Mouse (Mus musculus) heart, adult 18-20 months (tissue): Measurements from ENCODE around the gene Fbxw8. TPM values are rescaled to one million over a fixed set of nuclear protein-coding genes. Genes with fewer than 3 reads are reported as not detected.

Experiments
- DNase-seq, 2 experiments: peaks; one replicate each; pipeline ENCODE4 v3.0.0; 2021 to 2022; ENCODE audit warnings: mixed read lengths in 1 of 2
- long read RNA-seq, 2 experiments: library from polyadenylated mRNA; stranded (forward); transcript quantifications; one replicate each; pipeline ENCODE4 v2.0.0; 2021
- total RNA-seq, 2 experiments: library from RNA; stranded (reverse); gene quantifications; 2 replicates each; pipeline ENCODE4 v1.2.3; 2021

Gene Fbxw8
- 10 to 100 TPM; 38.2 to 41.2 TPM for total RNA-seq
- long read RNA-seq, experiment 1, full-length matches to known transcripts: 39 of 56 reads
- long read RNA-seq, experiment 1, partial matches to known transcripts: 15 of 56 reads
- long read RNA-seq, experiment 1, other reads (novel, unspliced or antisense): 2 of 56 reads
- long read RNA-seq, experiment 2, full-length matches to known transcripts: 16 of 28 reads
- long read RNA-seq, experiment 2, partial matches to known transcripts: 3 of 28 reads
- long read RNA-seq, experiment 2, other reads (novel, unspliced or antisense): 9 of 28 reads

DNA sequence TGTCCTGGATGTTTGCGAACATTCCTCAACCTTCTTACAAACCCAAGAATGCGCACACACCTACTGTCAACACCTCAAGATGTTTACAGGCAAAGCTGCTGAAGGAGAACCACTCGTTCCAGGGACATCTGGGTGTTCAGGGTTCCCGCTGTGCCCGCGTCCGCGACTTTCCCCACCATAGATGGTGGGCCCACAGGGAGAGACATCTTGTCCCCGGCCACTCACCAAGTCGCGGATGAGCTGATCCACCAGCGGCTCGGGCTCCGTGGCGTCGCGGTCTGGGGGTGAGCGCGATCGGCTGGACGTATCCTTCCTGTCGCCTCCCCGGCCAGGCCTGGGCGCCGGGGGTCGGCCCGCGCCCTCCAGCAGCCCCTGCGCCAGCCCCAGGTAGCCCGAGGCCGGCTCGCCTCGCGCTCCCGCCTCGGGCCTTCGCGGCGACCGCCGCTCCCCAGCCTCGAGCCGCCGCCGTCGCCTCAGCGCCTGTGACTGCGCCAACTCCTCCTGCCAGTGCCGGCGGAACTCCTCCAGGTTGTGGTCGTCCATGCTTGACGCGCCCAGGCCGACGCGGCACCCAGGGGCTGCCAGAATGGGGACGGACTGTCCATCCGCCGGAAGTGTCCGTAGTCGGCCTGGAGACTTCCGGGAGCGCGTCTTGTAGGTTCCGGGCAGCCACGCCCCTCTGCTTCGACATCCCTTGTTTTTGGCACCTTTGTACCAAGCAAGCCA is at the start of gene Fbxw8:
Gene Fbxw8 (minus strand): TSS at position 626 of the 726 bp plus-strand sequence.
- peak; percentile 89 to 93 for DNase-seq

DNA sequence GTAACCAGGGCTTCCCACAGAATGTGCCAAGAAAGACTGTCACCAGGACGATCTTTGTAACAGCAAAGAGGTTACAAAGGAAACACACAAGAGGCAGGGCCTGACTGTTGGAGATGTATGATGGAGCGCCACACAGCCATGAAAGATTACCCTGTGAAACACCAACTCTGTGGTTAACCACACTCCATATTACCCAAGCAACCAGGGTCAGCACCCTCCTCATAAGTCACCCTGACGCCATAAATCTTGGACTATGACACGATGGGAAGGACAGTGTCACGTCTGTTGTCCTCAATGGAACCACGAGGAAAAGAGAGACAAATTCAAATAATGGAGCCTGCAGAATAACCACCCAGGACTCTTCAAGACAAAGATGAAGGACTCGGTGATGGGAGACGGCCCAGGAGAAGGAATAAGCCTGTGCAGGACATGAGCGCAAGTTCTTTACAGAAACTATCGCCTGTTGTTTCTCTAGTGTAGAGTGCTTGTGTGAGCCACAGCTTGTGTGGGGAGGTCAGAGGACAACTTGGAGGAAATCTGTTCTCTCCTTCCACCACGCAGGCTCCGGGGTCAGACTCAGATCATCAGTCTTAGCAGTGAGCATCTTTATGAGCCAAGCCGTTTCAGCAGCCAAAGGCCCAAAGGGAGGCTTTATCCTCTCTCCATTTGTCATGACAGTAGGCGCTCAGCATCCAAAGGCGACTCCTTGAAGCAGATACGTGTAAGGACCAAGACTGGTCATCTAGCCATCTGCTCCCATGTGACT is 49.6 kb upstream of the Fbxw8 start:
- DNase-seq: peak in 1 of 2 experiments; percentile 8

GRCm38 (mm10) chr5:118199670-118200069 is 44.4 kb upstream of the Fbxw8 start:
- peak in 1 of 2 experiments; percentile 16 for DNase-seq

- no peak for DNase-seq
Observed at GRCm38 (mm10) chr5:118197421-118197820, 42.2 kb upstream of the Fbxw8 start.

- DNase-seq: no peak
Observed at GRCm38 (mm10) chr5:118192221-118192620, 37.0 kb upstream of the Fbxw8 start.

DNA sequence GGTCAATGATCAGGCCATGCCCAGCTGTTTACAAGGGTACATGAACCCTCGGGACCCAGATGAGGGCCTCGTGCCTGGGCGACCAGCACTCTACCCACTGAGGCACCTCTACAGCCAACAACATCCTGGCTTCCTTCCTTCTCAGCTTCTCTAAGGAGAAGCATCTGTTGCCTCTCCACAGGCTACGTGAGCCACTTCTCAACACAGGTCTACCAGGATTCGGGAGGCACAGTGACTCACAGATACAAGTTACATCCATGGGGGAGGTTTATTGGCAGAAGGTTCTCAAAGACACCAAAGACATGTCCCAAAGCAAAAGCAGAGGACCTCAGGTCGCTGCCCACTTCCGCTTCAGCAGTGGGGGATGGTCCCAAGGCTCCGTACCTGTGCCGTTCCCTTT is 35.2 kb upstream of the Fbxw8 start:
- no peak for DNase-seq

DNA sequence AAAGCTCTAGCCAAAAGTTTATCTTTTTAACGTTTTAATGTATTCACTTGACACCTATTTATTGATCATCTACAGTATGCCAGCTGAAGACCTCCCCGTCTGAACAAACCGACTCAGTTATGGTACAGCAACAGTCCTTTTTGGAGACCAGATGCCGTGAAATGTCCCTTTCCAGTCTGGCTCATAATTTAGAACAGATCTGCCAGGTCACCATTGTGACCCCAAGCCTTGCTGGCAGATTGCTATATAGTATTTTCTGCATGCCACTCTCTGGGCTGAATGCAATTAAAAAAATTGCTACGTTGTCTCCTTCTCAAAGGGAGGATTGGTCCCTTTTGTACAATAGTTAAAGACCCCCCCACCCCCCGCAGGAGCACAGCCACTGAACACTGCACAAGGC is 33.1 kb upstream of the Fbxw8 start:
- DNase-seq: no peak

- no peak for DNase-seq
Observed at GRCm38 (mm10) chr5:118186903-118187633, 31.8 kb upstream of the Fbxw8 start.

- DNase-seq: no peak
Observed at GRCm38 (mm10) chr5:118177640-118178039, 22.4 kb upstream of the Fbxw8 start.

DNA sequence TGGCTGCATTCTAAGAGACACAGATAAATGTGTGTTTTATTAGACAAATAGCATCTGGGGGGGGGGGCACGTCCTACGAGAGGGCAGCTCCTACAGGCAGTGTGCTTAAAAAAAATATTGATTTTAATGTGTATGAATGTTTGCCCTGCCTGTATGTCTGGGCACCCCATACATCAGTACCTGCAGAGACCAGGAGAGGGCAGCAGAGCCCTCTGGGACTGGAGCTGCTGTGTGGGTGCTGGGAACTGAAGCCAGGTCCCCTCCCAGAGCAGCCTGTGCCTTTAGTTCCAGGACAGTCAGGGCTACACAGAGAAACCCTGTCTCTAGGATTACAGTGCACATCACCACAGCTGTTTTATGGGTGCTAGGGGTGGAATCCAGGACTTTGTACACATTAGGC is 19.9 kb upstream of the Fbxw8 start:
- DNase-seq: no peak

DNA sequence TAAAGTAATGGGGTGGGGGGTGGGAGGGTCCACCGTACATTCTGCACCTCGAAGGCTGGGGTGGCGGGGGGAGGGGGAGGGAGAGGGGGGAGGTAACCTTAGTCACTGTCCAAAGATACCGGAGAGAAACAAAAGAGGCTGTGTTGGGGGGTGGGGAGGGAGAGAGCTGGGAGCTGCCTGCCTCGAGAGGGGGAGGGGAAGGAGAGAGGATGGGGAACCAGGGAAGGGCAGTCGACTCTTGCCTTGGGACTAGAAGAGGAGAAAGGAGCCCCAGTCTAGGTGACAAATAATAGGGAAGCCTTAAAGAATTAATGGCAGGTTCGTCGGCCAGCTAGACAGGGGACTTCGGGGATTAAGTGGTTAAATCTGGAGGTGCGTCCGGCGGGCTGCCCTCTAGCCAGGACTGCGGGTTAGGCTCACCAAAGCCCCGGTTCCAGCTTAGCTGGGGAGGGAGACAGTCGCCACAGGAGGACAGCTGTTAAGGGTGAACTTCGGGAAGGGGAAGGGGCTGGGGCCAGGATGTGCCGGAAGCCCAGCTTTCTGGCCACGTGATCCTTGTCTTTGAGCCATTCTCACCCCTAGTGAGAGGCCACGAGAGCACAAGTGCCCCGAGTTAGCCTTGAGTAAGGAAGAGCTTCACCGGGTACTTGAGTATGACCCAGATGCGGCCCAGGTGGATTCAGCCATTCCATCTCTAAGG is 19.2 kb upstream of the Fbxw8 start:
- no peak for DNase-seq

GRCm38 (mm10) chr5:118172078-118172723 is 16.9 kb upstream of the Fbxw8 start:
- DNase-seq: no peak

DNA sequence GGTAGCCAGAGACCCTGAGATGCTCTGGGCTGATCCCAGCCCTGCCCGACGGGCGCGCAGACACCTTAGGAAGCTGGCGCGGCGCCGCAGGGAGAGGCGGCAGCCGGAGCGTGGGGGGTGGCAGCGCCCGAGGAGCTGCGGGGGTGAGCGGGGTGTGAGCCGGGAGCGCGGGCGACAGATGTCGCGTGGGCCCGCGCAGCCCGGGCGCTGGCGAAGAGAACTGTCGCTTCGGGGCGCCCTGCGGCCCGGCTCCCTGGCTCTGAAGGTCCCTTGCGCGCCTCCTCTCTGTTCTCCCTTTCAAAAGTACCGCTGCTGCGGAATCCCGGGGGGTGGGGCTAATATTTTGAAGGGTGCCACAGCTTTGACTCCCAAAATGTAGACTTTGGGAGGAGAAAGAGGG is 16.4 kb upstream of the Fbxw8 start:
- DNase-seq: no peak

DNA sequence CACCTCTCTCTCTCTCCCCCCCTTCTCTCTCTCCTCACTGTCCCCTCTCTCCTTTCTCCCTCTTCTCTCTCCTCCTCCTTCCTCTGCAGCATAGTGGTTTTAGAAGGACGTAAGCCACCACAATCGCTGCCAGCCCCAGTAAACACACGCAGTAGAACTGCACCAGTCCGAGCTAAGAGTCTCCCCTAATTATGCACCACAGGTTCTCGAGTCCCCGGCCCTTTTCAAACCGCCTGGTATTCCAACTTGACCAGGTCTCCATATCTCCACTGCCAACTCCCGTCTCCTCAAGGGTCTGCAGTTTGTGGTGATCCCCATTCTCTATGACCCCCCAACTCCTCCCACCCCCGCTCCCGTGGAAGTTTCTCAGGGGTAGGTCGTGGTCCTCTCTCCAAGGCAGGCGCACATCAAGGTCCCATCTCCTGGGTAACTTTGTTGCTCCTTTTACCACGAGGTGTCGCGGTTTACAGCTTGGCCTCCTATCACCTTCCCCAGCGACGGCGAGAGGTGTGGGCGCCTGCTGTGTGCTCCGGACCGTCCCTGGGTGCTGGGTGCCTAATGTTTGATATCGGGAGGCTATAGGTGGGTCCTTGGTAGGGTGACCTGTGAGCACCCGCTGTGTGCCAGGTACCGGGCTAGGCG is 15.7 kb upstream of the Fbxw8 start:
- DNase-seq: peak in 1 of 2 experiments; percentile 53

GRCm38 (mm10) chr5:118169222-118170221 is 14.3 kb upstream of the Fbxw8 start:
- DNase-seq: no peak

GRCm38 (mm10) chr5:118167561-118167995 is 12.3 kb upstream of the Fbxw8 start:
- no peak for DNase-seq

GRCm38 (mm10) chr5:118165462-118165861 is 10.2 kb upstream of the Fbxw8 start:
- DNase-seq: no peak

DNA sequence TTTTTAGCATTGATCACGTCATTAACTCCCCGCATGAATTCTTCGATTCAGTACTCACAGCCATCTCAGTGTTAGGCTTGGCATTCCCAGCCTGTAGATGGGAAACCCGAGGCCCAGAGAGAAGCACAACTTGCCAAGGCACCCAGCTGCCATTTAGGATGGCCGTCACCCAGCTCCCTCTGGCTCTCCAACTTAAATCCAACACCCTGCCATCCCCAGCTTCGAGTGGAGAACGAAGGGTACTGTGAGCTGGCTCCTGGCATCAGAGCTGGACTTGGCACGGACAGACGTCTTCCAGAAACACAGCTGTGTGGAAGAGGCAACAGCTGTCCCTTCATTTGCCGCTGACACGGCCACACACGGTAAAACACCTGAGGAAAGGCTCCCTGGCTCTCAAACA is 9.3 kb upstream of the Fbxw8 start, which contains the start of gene Hrk:
Gene Hrk (plus strand): TSS at position 68 of the 400 bp plus-strand sequence.
- no peak for DNase-seq

GRCm38 (mm10) chr5:118160691-118161090 is 5.4 kb upstream of the Fbxw8 start:
- DNase-seq: no peak
